Mouse (Mus musculus): ENCODE measurements around the gene Plekha6. TPM values are rescaled to one million over a fixed set of nuclear protein-coding genes. Genes with fewer than 3 reads are reported as not detected.

Gene Plekha6
- polyA plus RNA-seq, 1 experiment from 2014 or later, result 2.5 TPM

- Histone ChIP-seq H3K27ac (replicated peaks) (no peak overlapping the region), H3K4me3 (replicated peaks) (no peak overlapping the region), H3K36me3 (replicated peaks) (no peaks in the 10 kb centered on the region), H3K9me3 (replicated peaks) (no peaks in the 10 kb centered on the region), H3K4me2 (no peak overlapping the region), H3K27me3 (peaks cover 7% of the 10 kb centered on the region), H3K4me1 (replicated peaks) (0 out of 2 replicates have a peak, but pooled peaks cover 3% of the 10 kb centered on the region), H3K9ac (no peak overlapping the region)
- 54% methylated on average over 10 of the region's 10 CpGs for WGBS (ENCODE audit: insufficient replicate concordance)
- no peak for ATAC-seq (ENCODE audit: insufficient read depth)
Measured at GRCm38 (mm10) chr1:133204985-133205384, 41.0 kb downstream of the Plekha6 start.

GRCm38 (mm10) chr1:133208086-133208815, 44.2 kb downstream of the Plekha6 start:
- no peak overlapping the region for H3K4me2 ChIP-seq
- H3K27ac ChIP-seq (replicated peaks), result no peak overlapping the region
- no peaks in the 10 kb centered on the region for H3K36me3 ChIP-seq (replicated peaks)
- H3K9me3 ChIP-seq (replicated peaks), result no peaks in the 10 kb centered on the region
- H3K4me3 ChIP-seq (replicated peaks), result no peak overlapping the region
- peaks cover 7% of the 10 kb centered on the region for H3K27me3 ChIP-seq
- 0 out of 2 replicates have a peak, but pooled peaks cover 3% of the 10 kb centered on the region for H3K4me1 ChIP-seq (replicated peaks)
- ATAC-seq (ENCODE audit: insufficient read depth), result no peak
- no peak overlapping the region for H3K9ac ChIP-seq
- WGBS (ENCODE audit: insufficient replicate concordance), result 63% methylated on average over 10 of the region's 11 CpGs

GRCm38 (mm10) chr1:133209036-133209435, 45.0 kb downstream of the Plekha6 start:
- Histone ChIP-seq H3K36me3 (replicated peaks) (no peaks in the 10 kb centered on the region), H3K9ac (no peak overlapping the region), H3K27me3 (peaks cover 7% of the 10 kb centered on the region), H3K4me1 (replicated peaks) (0 out of 2 replicates have a peak, but pooled peaks cover 3% of the 10 kb centered on the region), H3K9me3 (replicated peaks) (no peaks in the 10 kb centered on the region), H3K27ac (replicated peaks) (no peak overlapping the region), H3K4me3 (replicated peaks) (no peak overlapping the region), H3K4me2 (no peak overlapping the region)
- ATAC-seq (ENCODE audit: insufficient read depth), result no peak
- WGBS (ENCODE audit: insufficient replicate concordance), result 66% methylated on average over 11 of the region's 11 CpGs

- WGBS (ENCODE audit: insufficient replicate concordance), result 40% methylated on average over 7 of the region's 7 CpGs
- Histone ChIP-seq H3K4me2 (no peak overlapping the region), H3K9me3 (replicated peaks) (no peaks in the 10 kb centered on the region), H3K4me1 (replicated peaks) (0 out of 2 replicates have a peak, but pooled peaks cover 2% of the 10 kb centered on the region), H3K27me3 (peaks cover 7% of the 10 kb centered on the region), H3K36me3 (replicated peaks) (no peaks in the 10 kb centered on the region), H3K4me3 (replicated peaks) (no peak overlapping the region), H3K27ac (replicated peaks) (no peak overlapping the region), H3K9ac (no peak overlapping the region)
- ATAC-seq (ENCODE audit: insufficient read depth), result no peak
Measured at GRCm38 (mm10) chr1:133209482-133209881, 45.5 kb downstream of the Plekha6 start.

- Histone ChIP-seq H3K27me3 (peaks cover 6% of the 10 kb centered on the region), H3K4me1 (replicated peaks) (no peaks in the 10 kb centered on the region), H3K9me3 (replicated peaks) (no peaks in the 10 kb centered on the region), H3K9ac (no peak overlapping the region), H3K36me3 (replicated peaks) (no peaks in the 10 kb centered on the region), H3K4me2 (no peak overlapping the region), H3K4me3 (replicated peaks) (no peak overlapping the region), H3K27ac (replicated peaks) (no peak overlapping the region)
- WGBS (ENCODE audit: insufficient replicate concordance), result 47% methylated on average over 17 of the region's 17 CpGs
- no peak for ATAC-seq (ENCODE audit: insufficient read depth)
Measured at GRCm38 (mm10) chr1:133209901-133210516, 46.0 kb downstream of the Plekha6 start.

GRCm38 (mm10) chr1:133210766-133211165, 46.8 kb downstream of the Plekha6 start:
- Histone ChIP-seq H3K4me1 (replicated peaks) (no peaks in the 10 kb centered on the region), H3K4me2 (no peak overlapping the region), H3K4me3 (replicated peaks) (no peak overlapping the region), H3K27me3 (peaks cover 10% of the 10 kb centered on the region; the same call in 1 of the 2 replicates), H3K36me3 (replicated peaks) (no peaks in the 10 kb centered on the region), H3K9me3 (replicated peaks) (no peaks in the 10 kb centered on the region), H3K27ac (replicated peaks) (no peak overlapping the region), H3K9ac (no peak overlapping the region)
- ATAC-seq (ENCODE audit: insufficient read depth), result no peak
- WGBS (ENCODE audit: insufficient replicate concordance), result 55% methylated on average over 7 of the region's 7 CpGs

- Histone ChIP-seq H3K9ac (no peak overlapping the region), H3K4me1 (replicated peaks) (no peaks in the 10 kb centered on the region), H3K27me3 (peaks cover 18% of the 10 kb centered on the region), H3K36me3 (replicated peaks) (no peaks in the 10 kb centered on the region), H3K4me2 (no peak overlapping the region), H3K9me3 (replicated peaks) (no peaks in the 10 kb centered on the region), H3K27ac (replicated peaks) (no peak overlapping the region), H3K4me3 (replicated peaks) (no peak overlapping the region)
- no peak for ATAC-seq (ENCODE audit: insufficient read depth)
- WGBS (ENCODE audit: insufficient replicate concordance), result 49% methylated on average over 4 of the region's 4 CpGs
Measured at GRCm38 (mm10) chr1:133212273-133212672, 48.3 kb downstream of the Plekha6 start.

GRCm38 (mm10) chr1:133213098-133213497, 49.1 kb downstream of the Plekha6 start:
- Histone ChIP-seq H3K9me3 (replicated peaks) (no peaks in the 10 kb centered on the region), H3K9ac (no peak overlapping the region), H3K4me3 (replicated peaks) (no peak overlapping the region), H3K27ac (replicated peaks) (no peak overlapping the region), H3K4me1 (replicated peaks) (no peaks in the 10 kb centered on the region), H3K4me2 (no peak overlapping the region), H3K36me3 (replicated peaks) (no peaks in the 10 kb centered on the region), H3K27me3 (peaks cover 18% of the 10 kb centered on the region)
- ATAC-seq (ENCODE audit: insufficient read depth), result no peak
- 71% methylated on average over 7 of the region's 7 CpGs for WGBS (ENCODE audit: insufficient replicate concordance)

- no peak for ATAC-seq (ENCODE audit: insufficient read depth)
- 85% methylated on average over 4 of the region's 4 CpGs for WGBS (ENCODE audit: insufficient replicate concordance)
- Histone ChIP-seq H3K9ac (no peak overlapping the region), H3K36me3 (replicated peaks) (no peaks in the 10 kb centered on the region), H3K4me2 (no peak overlapping the region), H3K4me3 (replicated peaks) (no peak overlapping the region), H3K27ac (replicated peaks) (no peak overlapping the region), H3K4me1 (replicated peaks) (no peaks in the 10 kb centered on the region), H3K27me3 (peaks cover 18% of the 10 kb centered on the region), H3K9me3 (replicated peaks) (no peaks in the 10 kb centered on the region)
Measured at GRCm38 (mm10) chr1:133213901-133214300, 49.9 kb downstream of the Plekha6 start.

- Histone ChIP-seq H3K9ac (no peak overlapping the region), H3K4me3 (replicated peaks) (no peak overlapping the region), H3K36me3 (replicated peaks) (no peaks in the 10 kb centered on the region), H3K27me3 (peaks cover 15% of the 10 kb centered on the region), H3K4me1 (replicated peaks) (no peaks in the 10 kb centered on the region), H3K4me2 (no peak overlapping the region), H3K27ac (replicated peaks) (no peak overlapping the region), H3K9me3 (replicated peaks) (no peaks in the 10 kb centered on the region)
- whole genome bisulfite sequencing (ENCODE audit: insufficient replicate concordance), result 47% methylated on average over 7 of the region's 7 CpGs
- no peak for ATAC-seq (ENCODE audit: insufficient read depth)
Measured at GRCm38 (mm10) chr1:133214672-133215359, 50.8 kb downstream of the Plekha6 start.

- WGBS (ENCODE audit: insufficient replicate concordance), result 77% methylated on average over 3 of the region's 3 CpGs
- no peaks in the 10 kb centered on the region for H3K9me3 ChIP-seq (replicated peaks)
- no peak overlapping the region for H3K9ac ChIP-seq
- H3K4me2 ChIP-seq, result no peak overlapping the region
- H3K4me3 ChIP-seq (replicated peaks), result no peak overlapping the region
- H3K4me1 ChIP-seq (replicated peaks), result no peaks in the 10 kb centered on the region
- H3K36me3 ChIP-seq (replicated peaks), result no peaks in the 10 kb centered on the region
- peaks cover 15% of the 10 kb centered on the region for H3K27me3 ChIP-seq
- no peak for ATAC-seq (ENCODE audit: insufficient read depth)
- H3K27ac ChIP-seq (replicated peaks), result no peak overlapping the region
Measured at GRCm38 (mm10) chr1:133215360-133215700, 51.3 kb downstream of the Plekha6 start.
